Mouse (Mus musculus) lung, adult 2 months (tissue): ENCODE data around the gene Irf8.

Source experiments
- CTCF ChIP-seq: fragments of 200-500 bp; IDR thresholded peaks from 2 replicates; pipeline ENCODE4 v1.5.1; 2011; ENCODE audit warnings: mild to moderate bottlenecking, low read length, control low read depth; ENCODE audit not compliant: insufficient read depth
- POLR2A ChIP-seq: fragments of 200-500 bp; IDR thresholded peaks from 2 replicates; pipeline ENCODE4 v1.6.1; 2011; ENCODE audit warnings: low read depth, mild to moderate bottlenecking, control low read depth, low read length, borderline replicate concordance; ENCODE audit errors: extremely low read depth

- TF ChIP-seq CTCF (no peak), POLR2A (no peak)
These were observed 41.6 kb downstream of the Irf8 start for GRCm38 (mm10) chr8:120777732-120778131.
